Mouse (Mus musculus): ENCODE results near the gene Ppm1l. TPM values are rescaled to one million over a fixed set of nuclear protein-coding genes. Genes with fewer than 3 reads are reported as not detected.

Gene Ppm1l
- polyA plus RNA-seq, 1 experiment from 2014 or later = 23.3 TPM

GRCm38 (mm10) chr3:69519789-69520558 is 203.3 kb downstream of the Ppm1l start:
- H3K4me1 ChIP-seq (ENCODE audit: control insufficient read depth, insufficient read depth, low read length) = peaks cover 17% of the 10 kb centered on the region
- H3K9ac ChIP-seq (replicated peaks; ENCODE audit: low read depth, low read length) = 0 out of 2 replicates have a peak overlapping the region, but pooled peaks have one; percentile 16
- peak; percentile 45; the same call in 1 of the 2 replicates for ATAC-seq (ENCODE audit: low read depth)
- H3K9me3 ChIP-seq (ENCODE audit: control insufficient read depth, low read length) = no peaks in the 10 kb centered on the region
- no peaks in the 10 kb centered on the region for H3K36me3 ChIP-seq (ENCODE audit: control insufficient read depth, insufficient read depth, low read length)
- 53% methylated on average over 21 of the region's 21 CpGs for WGBS
- H3K27ac ChIP-seq (ENCODE audit: low read depth, low read length) = peak overlapping the region; percentile 76
- no peak overlapping the region for H3K4me3 ChIP-seq (ENCODE audit: low read depth, low read length)
- H3K4me2 ChIP-seq (ENCODE audit: low read depth, low read length) = no peak overlapping the region
- no peaks in the 10 kb centered on the region for H3K27me3 ChIP-seq (ENCODE audit: control insufficient read depth, insufficient read depth, low read length)

GRCm38 (mm10) chr3:69522270-69522669 is 205.6 kb downstream of the Ppm1l start:
- peaks cover 17% of the 10 kb centered on the region for H3K4me1 ChIP-seq (ENCODE audit: control insufficient read depth, insufficient read depth, low read length)
- 94% methylated on average over 3 of the region's 3 CpGs for WGBS
- H3K27me3 ChIP-seq (ENCODE audit: control insufficient read depth, insufficient read depth, low read length) = no peaks in the 10 kb centered on the region
- H3K27ac ChIP-seq (ENCODE audit: low read depth, low read length) = no peak overlapping the region
- no peak overlapping the region for H3K4me3 ChIP-seq (ENCODE audit: low read depth, low read length)
- H3K9ac ChIP-seq (replicated peaks; ENCODE audit: low read depth, low read length) = no peak overlapping the region
- ATAC-seq (ENCODE audit: low read depth) = no peak
- no peak overlapping the region for H3K4me2 ChIP-seq (ENCODE audit: low read depth, low read length)
- no peaks in the 10 kb centered on the region for H3K36me3 ChIP-seq (ENCODE audit: control insufficient read depth, insufficient read depth, low read length)
- no peaks in the 10 kb centered on the region for H3K9me3 ChIP-seq (ENCODE audit: control insufficient read depth, low read length)

GRCm38 (mm10) chr3:69524356-69525071 is 207.9 kb downstream of the Ppm1l start:
- Histone ChIP-seq H3K27me3 (ENCODE audit: control insufficient read depth, insufficient read depth, low read length) (no peaks in the 10 kb centered on the region), H3K27ac (ENCODE audit: low read depth, low read length) (no peak overlapping the region), H3K4me2 (ENCODE audit: low read depth, low read length) (no peak overlapping the region), H3K4me1 (ENCODE audit: control insufficient read depth, insufficient read depth, low read length) (peaks cover 9% of the 10 kb centered on the region), H3K36me3 (ENCODE audit: control insufficient read depth, insufficient read depth, low read length) (no peaks in the 10 kb centered on the region), H3K4me3 (ENCODE audit: low read depth, low read length) (no peak overlapping the region), H3K9ac (replicated peaks; ENCODE audit: low read depth, low read length) (no peak overlapping the region), H3K9me3 (ENCODE audit: control insufficient read depth, low read length) (no peaks in the 10 kb centered on the region)
- 88% methylated on average over 8 of the region's 8 CpGs for WGBS
- ATAC-seq (ENCODE audit: low read depth) = no peak

GRCm38 (mm10) chr3:69525072-69525529 is 208.4 kb downstream of the Ppm1l start:
- Histone ChIP-seq H3K4me1 (ENCODE audit: control insufficient read depth, insufficient read depth, low read length) (peaks cover 7% of the 10 kb centered on the region), H3K9ac (replicated peaks; ENCODE audit: low read depth, low read length) (no peak overlapping the region), H3K27me3 (ENCODE audit: control insufficient read depth, insufficient read depth, low read length) (no peaks in the 10 kb centered on the region), H3K27ac (ENCODE audit: low read depth, low read length) (no peak overlapping the region), H3K9me3 (ENCODE audit: control insufficient read depth, low read length) (no peaks in the 10 kb centered on the region), H3K4me2 (ENCODE audit: low read depth, low read length) (no peak overlapping the region), H3K36me3 (ENCODE audit: control insufficient read depth, insufficient read depth, low read length) (no peaks in the 10 kb centered on the region), H3K4me3 (ENCODE audit: low read depth, low read length) (no peak overlapping the region)
- ATAC-seq (ENCODE audit: low read depth) = no peak
- WGBS = 67% methylated on average over 8 of the region's 8 CpGs

GRCm38 (mm10) chr3:69527384-69527783 is 210.7 kb downstream of the Ppm1l start:
- Histone ChIP-seq H3K27me3 (ENCODE audit: control insufficient read depth, insufficient read depth, low read length) (no peaks in the 10 kb centered on the region), H3K9ac (replicated peaks; ENCODE audit: low read depth, low read length) (no peak overlapping the region), H3K36me3 (ENCODE audit: control insufficient read depth, insufficient read depth, low read length) (no peaks in the 10 kb centered on the region), H3K9me3 (ENCODE audit: control insufficient read depth, low read length) (no peaks in the 10 kb centered on the region), H3K4me1 (ENCODE audit: control insufficient read depth, insufficient read depth, low read length) (peaks cover 5% of the 10 kb centered on the region; the same call in 1 of the 2 replicates), H3K27ac (ENCODE audit: low read depth, low read length) (no peak overlapping the region), H3K4me3 (ENCODE audit: low read depth, low read length) (no peak overlapping the region), H3K4me2 (ENCODE audit: low read depth, low read length) (no peak overlapping the region)
- 92% methylated on average over 1 of the region's 1 CpGs for WGBS
- ATAC-seq (ENCODE audit: low read depth) = no peak

GRCm38 (mm10) chr3:69529576-69529975 is 212.9 kb downstream of the Ppm1l start:
- 64% methylated on average over 7 of the region's 7 CpGs for WGBS
- ATAC-seq (ENCODE audit: low read depth) = no peak

GRCm38 (mm10) chr3:69531511-69531910 is 214.8 kb downstream of the Ppm1l start:
- Histone ChIP-seq H3K4me3 (ENCODE audit: low read depth, low read length) (no peak overlapping the region), H3K27ac (ENCODE audit: low read depth, low read length) (no peak overlapping the region), H3K4me2 (ENCODE audit: low read depth, low read length) (no peak overlapping the region), H3K9ac (replicated peaks; ENCODE audit: low read depth, low read length) (no peak overlapping the region), H3K4me1 (ENCODE audit: control insufficient read depth, insufficient read depth, low read length) (peaks cover 17% of the 10 kb centered on the region), H3K36me3 (ENCODE audit: control insufficient read depth, insufficient read depth, low read length) (no peaks in the 10 kb centered on the region), H3K27me3 (ENCODE audit: control insufficient read depth, insufficient read depth, low read length) (no peaks in the 10 kb centered on the region), H3K9me3 (ENCODE audit: control insufficient read depth, low read length) (no peaks in the 10 kb centered on the region)
- 73% methylated on average over 9 of the region's 9 CpGs for WGBS
- no peak for ATAC-seq (ENCODE audit: low read depth)

More at GRCm38 (mm10) chr3:69529576-69529975, 212.9 kb downstream of the Ppm1l start:
- Histone ChIP-seq H3K9ac (replicated peaks; ENCODE audit: low read depth, low read length) (no peak overlapping the region), H3K27me3 (ENCODE audit: control insufficient read depth, insufficient read depth, low read length) (no peaks in the 10 kb centered on the region), H3K36me3 (ENCODE audit: control insufficient read depth, insufficient read depth, low read length) (no peaks in the 10 kb centered on the region), H3K27ac (ENCODE audit: low read depth, low read length) (no peak overlapping the region), H3K9me3 (ENCODE audit: control insufficient read depth, low read length) (no peaks in the 10 kb centered on the region), H3K4me3 (ENCODE audit: low read depth, low read length) (no peak overlapping the region), H3K4me2 (ENCODE audit: low read depth, low read length) (no peak overlapping the region), H3K4me1 (ENCODE audit: control insufficient read depth, insufficient read depth, low read length) (peaks cover 5% of the 10 kb centered on the region; the same call in 1 of the 2 replicates)

GRCm38 (mm10) chr3:69532687-69533086 is 216.0 kb downstream of the Ppm1l start:
- Histone ChIP-seq H3K9me3 (ENCODE audit: control insufficient read depth, low read length) (no peaks in the 10 kb centered on the region), H3K4me3 (ENCODE audit: low read depth, low read length) (no peak overlapping the region), H3K27ac (ENCODE audit: low read depth, low read length) (no peak overlapping the region), H3K36me3 (ENCODE audit: control insufficient read depth, insufficient read depth, low read length) (no peaks in the 10 kb centered on the region), H3K9ac (replicated peaks; ENCODE audit: low read depth, low read length) (no peak overlapping the region), H3K4me2 (ENCODE audit: low read depth, low read length) (no peak overlapping the region), H3K4me1 (ENCODE audit: control insufficient read depth, insufficient read depth, low read length) (peaks cover 22% of the 10 kb centered on the region), H3K27me3 (ENCODE audit: control insufficient read depth, insufficient read depth, low read length) (no peaks in the 10 kb centered on the region)
- no peak for ATAC-seq (ENCODE audit: low read depth)
- 42% methylated on average over 4 of the region's 4 CpGs for WGBS

- H3K4me2 ChIP-seq (ENCODE audit: low read depth, low read length) = no peak overlapping the region; the same call in 1 of the 2 replicates
- 24% methylated on average over 10 of the region's 10 CpGs for WGBS
Measured at GRCm38 (mm10) chr3:69535486-69535885, 218.8 kb downstream of the Ppm1l start.

More at GRCm38 (mm10) chr3:69535486-69535885, 218.8 kb downstream of the Ppm1l start:
- Histone ChIP-seq H3K27me3 (ENCODE audit: control insufficient read depth, insufficient read depth, low read length) (no peaks in the 10 kb centered on the region), H3K4me1 (ENCODE audit: control insufficient read depth, insufficient read depth, low read length) (peaks cover 17% of the 10 kb centered on the region), H3K9ac (replicated peaks; ENCODE audit: low read depth, low read length) (no peak overlapping the region), H3K9me3 (ENCODE audit: control insufficient read depth, low read length) (no peaks in the 10 kb centered on the region), H3K36me3 (ENCODE audit: control insufficient read depth, insufficient read depth, low read length) (no peaks in the 10 kb centered on the region), H3K4me3 (ENCODE audit: low read depth, low read length) (no peak overlapping the region), H3K27ac (ENCODE audit: low read depth, low read length) (no peak overlapping the region)
- ATAC-seq (ENCODE audit: low read depth) = peak; percentile 65
